Mouse (Mus musculus) T-helper 17 cell (primary cell): ENCODE measurements around the gene Srbd1.

Experiments used
- in situ Hi-C, 2 experiments: fragments of 300-600 bp; cut with MboI, MseI; formaldehyde crosslinking; loops; 1 replicate in 1 of 2; 2 replicates in 1 of 2; pipeline ENCODE4 v1.15.1; 2025; ENCODE audit warnings: high pct_unique_total_duplicates in 2 of 2

Gene Srbd1

DNA sequence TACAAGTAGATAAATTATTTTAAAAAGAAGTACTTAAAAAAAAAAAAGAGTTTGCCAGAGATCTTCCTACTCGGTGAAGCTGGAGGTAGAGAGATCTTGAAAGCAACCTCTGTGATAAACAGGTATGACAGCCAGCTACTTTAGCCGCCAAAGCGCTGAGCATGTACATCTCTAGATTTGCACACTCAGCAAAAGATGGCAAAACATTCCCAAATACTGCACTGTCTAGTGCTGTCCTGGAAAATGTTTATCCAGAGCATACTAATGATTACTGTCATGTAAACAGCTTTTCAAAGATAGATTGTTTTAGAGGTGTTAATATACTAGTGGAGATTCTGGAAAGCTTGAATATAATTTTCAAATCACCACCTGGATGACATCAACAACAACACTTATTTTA, 109.4 kb downstream of the Srbd1 start:
- in situ Hi-C loops: no loop called here

- in situ Hi-C loops: no loop called here
Observed at GRCm38 (mm10) chr17:86035146-86035545, 109.8 kb downstream of the Srbd1 start.

GRCm38 (mm10) chr17:86034641-86035040, 110.3 kb downstream of the Srbd1 start:
- in situ Hi-C loops: no loop called here

GRCm38 (mm10) chr17:86032113-86032714, 112.8 kb downstream of the Srbd1 start:
- in situ Hi-C loops: no loop called here

DNA sequence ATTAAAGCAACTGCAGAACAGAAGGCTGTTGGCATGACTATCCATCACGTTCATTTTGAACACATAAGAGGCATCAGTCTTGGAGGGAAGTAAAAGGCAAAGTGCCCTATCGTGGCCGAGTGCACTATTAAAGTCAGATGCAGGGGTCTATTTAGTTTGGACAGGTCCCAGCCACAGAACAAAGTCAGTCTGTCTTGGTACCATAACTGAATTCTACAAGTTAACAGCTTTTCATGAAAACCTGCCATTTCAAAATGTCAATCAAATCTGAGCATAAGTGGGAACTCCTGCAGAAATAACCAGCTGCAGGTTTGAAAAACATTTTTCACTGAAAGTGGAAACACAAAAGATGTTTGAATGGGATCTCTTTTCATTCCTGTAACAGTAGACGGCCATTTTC, 115.0 kb downstream of the Srbd1 start:
- in situ Hi-C loops: no loop called here

- in situ Hi-C loops: no loop called here
Observed at GRCm38 (mm10) chr17:86029175-86029574, 115.8 kb downstream of the Srbd1 start.

DNA sequence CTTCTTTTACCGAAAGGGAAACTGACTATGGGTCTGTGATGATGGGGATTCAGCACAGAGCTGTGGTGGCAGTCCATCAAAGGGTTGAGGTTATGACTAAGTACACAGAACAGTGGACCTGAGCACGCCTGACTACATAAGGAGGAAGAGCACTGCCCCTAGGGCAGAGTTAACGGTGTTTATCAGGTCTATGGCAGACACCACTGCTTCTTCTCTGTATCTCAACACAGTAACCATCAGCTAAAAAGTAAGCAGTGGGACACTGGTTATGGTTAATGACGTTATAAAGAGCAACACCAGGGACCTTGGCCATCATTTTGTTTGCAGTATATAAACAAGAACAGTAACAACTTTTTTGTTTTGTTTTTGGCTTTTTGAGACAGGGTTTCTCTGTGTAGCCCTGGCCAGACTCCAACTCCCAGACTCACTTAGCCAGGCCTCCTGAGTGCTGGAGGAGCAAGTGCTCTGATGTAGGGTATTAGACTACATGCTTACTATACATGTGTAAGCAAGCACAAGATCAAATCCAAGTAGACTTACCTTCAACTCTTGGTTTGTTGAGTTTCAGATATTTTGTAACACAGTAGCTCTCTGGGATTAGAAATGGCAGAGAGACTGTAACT, 117.3 kb downstream of the Srbd1 start:
- in situ Hi-C loops: no loop called here

DNA sequence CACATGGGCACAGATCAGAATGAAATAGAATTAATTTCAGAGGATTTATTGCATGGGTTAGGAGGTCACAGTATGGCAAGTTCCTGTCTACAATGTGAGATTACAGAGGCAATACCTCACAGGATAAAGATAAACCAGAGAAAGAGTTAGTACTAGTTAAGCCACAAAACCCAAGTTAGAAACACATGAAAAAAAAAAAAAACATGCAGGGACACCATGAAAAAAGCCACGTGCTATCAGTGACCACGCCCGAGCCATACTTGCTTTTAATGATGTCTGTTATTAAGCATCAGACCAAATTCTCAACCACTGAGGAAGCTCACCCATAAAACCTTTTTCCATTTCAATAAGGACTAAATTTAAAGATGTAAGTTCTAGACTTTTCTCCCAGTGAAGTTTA, 120.4 kb downstream of the Srbd1 start:
- in situ Hi-C loops: no loop called here

GRCm38 (mm10) chr17:86022366-86022765, 122.6 kb downstream of the Srbd1 start:
- in situ Hi-C loops: no loop called here

DNA sequence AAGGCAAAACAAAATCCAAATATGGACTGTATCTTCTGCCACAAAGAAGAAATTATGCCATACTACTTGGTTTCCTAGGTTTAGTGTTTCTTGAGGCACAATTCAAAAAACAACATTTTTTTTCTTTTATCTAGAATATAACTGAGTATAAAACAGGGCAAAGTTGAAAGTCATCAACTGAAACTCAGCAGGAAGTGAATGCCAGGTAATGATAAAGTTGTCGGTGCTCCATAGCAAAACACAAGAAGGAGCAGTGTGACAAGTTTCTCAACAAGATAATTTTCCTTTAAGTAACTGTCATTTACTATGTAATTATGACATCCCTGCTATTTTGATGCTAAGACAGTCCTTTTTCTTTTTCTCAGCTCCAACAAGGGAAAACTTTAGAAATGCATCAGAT, 123.2 kb downstream of the Srbd1 start:
- in situ Hi-C loops: no loop called here

- in situ Hi-C loops: no loop called here
Observed at GRCm38 (mm10) chr17:86021231-86021630, 123.7 kb downstream of the Srbd1 start.

DNA sequence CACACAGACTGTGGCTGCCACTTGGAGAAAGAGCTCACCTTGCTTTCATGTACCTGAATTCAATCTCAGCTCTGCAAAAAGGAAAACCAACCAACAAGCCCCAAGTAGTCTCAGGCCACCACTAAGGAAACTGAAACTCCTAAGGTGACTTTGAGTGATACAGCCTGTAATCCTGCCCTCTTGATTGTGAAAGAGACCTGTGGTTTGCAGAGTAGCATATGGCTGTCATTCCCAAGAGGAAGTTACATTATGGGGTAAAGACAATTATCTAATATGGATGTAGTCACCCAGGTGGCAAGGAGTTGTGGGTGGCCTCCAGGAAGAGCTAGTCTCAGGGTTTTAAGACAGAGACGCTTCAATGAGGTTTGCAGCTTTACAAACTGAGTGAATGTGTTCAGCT, 125.2 kb downstream of the Srbd1 start:
- in situ Hi-C loops: no loop called here

DNA sequence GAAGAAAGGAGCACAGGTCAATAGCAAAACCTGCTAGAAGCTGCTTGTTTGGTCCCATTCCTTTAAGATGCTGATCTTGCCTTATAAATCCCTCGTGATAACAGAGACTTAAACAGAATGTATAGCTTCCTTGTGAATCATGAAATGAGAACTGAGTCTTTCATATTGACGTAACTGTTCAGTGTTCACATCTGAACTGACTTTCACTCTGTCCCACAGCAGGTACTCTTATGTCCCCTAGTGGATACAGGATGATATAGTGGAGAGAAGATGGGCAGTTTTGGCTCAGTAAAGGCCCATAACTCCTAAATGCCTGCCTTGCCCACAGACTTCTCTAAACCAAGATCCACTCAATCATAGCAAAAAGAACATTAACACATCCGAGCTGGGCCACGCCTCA, 130.7 kb downstream of the Srbd1 start:
- in situ Hi-C loops: no loop called here

DNA sequence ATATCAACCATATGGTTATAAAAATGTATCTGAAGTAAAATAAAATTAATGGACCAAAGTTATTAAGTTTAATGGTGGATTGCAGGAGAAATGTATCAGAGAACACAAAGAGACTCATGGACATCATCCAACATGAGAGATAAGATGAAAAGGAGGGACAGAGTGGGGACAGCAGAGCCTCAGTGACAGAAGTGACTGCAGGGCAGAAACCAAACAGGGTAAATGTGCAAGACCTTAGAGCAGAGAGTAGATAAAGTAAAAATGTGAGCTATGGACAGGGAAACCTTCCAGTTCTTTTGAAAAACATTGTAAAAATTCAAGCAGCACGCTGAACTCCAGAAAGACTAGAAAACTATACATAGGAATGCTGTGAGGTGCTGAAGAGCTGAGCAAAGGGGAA, 132.4 kb downstream of the Srbd1 start:
- in situ Hi-C loops: no loop called here

DNA sequence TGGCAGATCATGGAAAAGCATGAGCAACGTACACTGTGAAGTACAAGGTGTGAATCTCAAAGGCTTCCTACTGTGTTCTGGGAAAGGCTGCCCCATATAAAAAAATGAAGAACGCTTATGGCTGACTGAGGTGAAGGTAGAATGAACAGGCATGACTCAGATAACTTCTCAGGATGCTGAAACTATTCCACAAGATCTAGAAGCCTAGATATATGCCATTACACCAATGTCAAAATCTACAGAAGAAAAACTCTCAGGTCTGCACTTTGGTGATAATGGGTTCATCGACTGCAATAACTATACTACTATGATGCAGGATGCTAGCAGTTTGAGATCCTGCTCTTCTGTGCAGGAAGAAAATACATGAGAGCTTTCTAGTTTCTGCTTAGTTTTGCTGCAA, 133.1 kb downstream of the Srbd1 start:
- in situ Hi-C loops: no loop called here

DNA sequence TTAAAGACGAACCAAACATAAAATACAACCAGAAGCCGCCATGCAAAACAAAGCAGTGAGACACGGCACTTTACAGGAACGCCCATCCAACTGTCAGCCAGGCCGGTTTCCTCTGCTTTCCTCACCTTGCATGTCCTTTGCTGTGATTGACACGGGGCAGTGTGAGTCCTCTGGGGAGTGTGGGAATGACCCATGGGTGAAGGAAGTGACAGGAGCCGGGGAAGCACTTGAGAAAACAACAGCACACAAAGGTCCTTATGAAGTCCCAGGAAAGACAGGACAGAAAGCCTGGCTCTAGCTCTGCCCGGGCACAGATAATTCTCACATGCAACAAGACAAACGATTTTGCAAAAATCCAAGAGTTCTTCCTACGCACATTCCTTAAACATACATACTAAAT, 136.6 kb downstream of the Srbd1 start:
- in situ Hi-C loops: no loop called here

DNA sequence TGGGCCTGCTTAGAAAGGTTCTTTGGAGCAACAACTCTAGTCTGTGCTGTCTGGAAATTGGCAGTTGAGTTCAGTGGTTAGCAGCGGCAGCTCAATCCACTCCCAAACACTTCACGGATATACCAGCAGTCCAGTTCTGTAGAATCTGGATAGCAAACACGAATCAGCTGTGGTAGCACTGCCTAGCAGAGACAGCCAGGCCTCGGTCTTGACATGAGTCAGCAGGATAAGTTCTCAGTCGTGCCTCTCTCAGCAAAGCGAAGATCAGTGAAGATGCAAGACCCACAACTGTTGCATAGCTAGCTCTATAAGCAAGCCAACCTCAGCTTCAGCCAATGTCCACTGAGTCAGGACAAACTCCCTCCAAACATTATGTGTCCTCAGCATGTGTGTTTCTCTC, 142.9 kb downstream of the Srbd1 start:
- in situ Hi-C loops: no loop called here

DNA sequence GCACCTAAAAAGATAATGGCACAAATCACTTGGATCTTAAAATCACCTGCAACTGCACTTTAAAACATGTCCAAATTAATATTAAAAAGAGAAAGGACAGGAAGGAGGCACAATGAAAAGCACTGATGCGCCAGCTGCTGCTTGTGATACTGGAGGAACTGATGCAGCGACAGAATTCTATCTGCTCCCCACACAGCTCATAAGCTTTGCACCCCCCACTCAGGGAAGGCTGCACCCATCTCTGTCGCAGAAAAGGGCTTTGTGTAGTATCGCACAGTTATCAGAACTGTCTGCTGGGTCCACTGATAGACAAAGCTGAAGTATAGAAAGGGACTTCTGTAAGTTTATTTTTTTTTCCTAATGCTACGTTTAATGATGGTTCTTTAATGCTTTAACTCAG, 143.3 kb downstream of the Srbd1 start:
- in situ Hi-C loops: no loop called here

GRCm38 (mm10) chr17:85995727-85996126, 149.2 kb downstream of the Srbd1 start:
- in situ Hi-C loops: no loop called here

- in situ Hi-C loops: no loop called here
Observed at GRCm38 (mm10) chr17:85995086-85995485, 149.9 kb downstream of the Srbd1 start.

DNA sequence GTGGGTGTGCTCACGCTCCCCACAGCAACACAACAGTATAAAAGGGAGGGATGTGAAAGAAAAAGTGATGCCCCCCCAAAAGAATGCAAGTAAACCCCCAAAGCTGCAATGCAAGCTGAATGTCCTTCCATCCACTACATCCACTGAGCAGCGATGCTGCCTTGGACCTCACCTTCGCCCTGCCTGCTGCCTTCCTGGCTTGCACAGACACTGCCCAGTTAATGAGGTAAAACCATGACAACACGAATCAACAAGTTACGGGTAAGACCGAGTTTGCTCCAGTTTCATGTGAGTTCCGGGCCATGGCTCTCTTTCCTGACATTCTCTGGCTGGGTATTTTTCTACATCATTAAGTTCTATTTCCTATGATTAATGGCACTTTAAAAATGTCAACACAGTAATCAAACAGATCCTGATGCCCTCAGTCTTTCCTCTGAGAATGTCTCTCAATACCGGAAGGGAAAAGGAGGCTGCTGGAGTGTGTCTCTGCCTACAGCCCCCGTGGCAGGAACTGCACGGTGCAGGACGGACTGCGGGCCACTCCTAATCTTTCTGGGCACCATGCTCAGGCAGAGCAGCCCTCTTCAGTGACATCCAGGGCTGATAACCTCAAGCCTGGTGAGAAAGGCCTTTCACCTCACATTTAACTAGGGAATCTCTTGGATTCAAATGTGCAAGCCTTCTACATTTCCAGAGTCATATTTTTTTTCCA, 155.8 kb downstream of the Srbd1 start:
- in situ Hi-C loops: no loop called here

DNA sequence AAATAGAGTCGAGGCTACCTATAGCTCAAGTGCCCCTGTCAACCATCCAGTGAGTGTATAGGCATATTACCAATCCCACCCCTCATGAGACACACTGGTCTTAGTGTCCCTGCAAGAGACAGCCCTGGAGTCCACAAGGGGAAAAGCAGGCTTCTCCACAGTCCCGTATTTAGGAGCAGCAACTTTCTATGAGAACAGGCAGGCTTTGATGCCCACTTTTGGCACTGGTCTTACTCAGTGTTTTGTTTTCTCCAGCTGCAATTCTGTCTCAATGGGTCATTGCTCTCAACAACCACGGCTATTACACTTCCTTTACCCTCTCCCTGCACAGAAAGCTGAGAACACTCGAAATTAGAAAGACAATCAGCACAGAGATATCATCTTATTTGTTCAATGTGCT, 157.4 kb downstream of the Srbd1 start:
- in situ Hi-C loops: no loop called here

- in situ Hi-C loops: no loop called here
Observed at GRCm38 (mm10) chr17:85986624-85987023, 158.4 kb downstream of the Srbd1 start.
